Mouse (Mus musculus): Measurements from ENCODE around the gene Ldb2. TPM values are rescaled to one million over a fixed set of nuclear protein-coding genes. Genes with fewer than 3 reads are reported as not detected.
A peak's percentile ranks its signal among the peaks of the same experiment; 100 is the strongest.

The Ldb2 gene
- total RNA-seq (2021) (10 to 100 TPM; 26.4 to 43.1 TPM), polyA plus RNA-seq (2012; rRNA removed) (23.1 and 29.1 TPM in 2 replicates)
- long read RNA-seq, partial matches to known transcripts, result 0 of 6 reads
- long read RNA-seq, other reads (novel, unspliced or antisense), result 4 of 6 reads

DNA sequence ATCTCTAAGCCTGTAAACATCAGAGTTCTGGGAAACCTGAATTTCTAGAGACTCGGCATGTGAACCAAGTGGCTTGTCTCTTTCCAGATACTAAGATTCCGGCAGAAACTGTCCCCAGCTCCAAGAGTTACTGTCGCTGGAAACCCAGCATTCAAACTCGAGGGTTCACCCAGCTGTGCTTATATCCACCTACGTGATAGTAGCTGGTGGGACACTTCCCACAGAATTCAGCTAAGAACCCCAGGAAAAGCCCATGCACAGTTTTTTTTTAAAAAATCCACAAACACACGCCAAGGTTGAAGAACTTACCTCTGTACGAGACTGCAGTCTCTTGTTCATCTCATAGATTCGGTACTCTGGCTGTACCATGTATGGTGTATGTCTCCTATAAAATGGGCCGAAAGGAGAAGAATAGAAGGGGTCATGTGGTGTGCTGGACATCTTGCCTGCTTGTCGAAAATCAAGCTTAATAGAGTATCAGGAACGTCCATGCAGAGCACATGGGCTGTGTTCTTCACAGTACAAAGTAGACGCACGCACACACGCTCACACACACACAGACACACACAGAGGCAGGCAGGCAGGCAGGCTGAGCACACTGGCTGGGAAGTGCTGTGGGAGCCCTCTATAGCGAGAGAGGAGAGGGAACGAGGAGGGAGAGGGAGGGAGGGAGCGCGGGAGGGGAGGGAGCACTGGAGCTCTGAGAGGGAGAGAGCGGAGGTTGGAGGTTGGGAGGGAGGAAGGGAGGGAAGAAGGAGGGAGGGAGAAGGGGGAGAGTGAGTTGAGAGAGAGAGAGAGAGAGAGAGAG is at the start of gene Ldb2:
Gene Ldb2 (minus strand): TSS at position 628 of the 808 bp plus-strand sequence.
- DNase-seq, result peak; percentile 77

DNA sequence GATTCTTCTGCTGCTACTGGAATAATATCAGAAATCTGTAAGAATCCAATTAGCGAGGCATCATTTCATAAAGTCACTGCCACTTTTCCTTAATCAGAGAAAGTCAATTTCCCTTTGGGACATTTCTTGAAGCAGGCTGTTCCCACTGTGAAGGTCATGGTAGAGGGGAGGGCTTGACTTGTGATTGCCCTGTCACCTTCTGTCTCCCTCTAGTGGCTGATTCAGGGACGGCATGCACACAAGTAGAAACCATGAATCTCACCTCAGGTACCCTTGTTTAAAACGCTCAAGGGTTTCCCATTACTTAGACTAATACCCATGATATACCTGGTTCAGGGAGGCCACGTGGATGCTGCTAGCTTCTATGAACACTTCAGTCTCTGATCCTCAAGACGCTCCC is 31.8 kb upstream of the Ldb2 start:
- peak; percentile 40 for DNase-seq

DNA sequence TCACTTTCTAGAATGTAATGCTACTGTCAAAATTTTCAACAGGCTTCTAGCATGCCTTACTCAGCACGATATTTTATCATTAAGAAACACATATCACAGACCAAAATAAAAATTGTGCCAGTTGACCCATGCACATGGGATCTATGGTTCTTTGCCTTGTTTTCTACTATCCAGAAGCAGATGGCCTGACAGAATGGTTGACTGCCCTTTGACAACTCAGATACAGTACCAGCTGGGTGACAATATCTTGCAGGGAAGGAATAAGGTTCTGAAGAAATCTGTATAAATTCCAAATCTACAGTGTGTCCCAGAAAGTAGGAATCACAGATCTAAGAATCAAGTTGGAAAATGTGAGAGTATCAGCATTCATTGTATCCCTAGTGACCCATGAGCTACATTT is 16.0 kb upstream of the Ldb2 start:
- no peak for DNase-seq

DNA sequence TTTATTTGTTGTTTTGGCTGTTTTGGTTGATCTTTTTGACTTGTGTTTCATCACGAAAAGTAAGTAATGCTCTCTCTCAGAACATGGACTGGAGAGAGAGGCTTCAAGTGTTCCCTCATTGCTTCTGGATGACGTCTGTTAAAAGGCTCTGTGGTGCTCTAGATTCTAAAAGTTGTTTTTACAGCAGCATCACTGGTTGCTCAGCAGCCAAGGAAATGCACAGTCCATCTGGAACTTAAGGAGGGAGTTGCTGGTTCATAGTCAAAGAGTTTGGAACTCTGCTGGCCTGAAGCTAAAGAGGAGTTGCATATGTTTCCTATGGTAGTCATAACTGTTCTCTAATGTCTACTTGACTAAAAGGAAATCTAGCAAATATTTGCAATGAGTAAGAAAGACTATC is 6.5 kb upstream of the Ldb2 start:
- no peak for DNase-seq

DNA sequence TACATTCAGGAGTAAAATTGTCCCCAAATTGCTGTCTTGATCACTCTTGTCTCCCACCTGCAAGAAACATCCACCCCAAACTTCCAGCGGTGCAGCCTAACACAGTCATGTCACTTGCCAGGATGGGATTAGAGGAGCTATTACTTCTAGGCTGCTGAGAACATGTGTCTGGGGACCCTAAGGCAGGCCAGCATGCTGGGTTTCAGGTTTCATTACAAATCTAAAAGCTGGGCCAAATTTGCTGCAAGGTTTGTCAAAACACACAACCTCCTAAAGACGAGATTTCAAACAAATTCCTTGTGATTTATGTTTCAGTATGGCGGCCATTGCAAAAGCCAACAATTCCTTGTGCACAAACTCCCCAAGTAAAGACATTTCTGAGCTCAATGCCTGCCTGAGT is 1.6 kb upstream of the Ldb2 start:
- DNase-seq, result no peak

DNA sequence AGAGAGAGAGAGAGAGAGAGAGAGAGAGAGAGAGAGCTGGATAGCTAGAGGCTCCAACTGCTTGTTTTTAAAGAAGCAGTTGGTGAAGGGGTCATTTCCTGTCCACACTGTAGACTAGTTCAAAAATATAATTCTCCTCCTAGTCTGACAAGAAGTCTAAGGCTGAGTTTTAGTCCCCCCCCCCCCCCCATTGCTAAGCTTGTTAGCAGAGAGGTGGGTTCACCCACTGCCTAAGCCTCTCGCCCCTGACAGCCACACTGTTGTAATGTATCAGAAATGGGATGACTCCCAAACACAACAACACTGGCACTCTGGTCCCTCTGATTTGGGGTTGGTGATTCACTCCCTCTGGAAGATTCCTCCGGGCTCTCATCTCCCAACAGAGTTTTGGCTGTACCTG is 381 bp upstream of the Ldb2 start:
- peak; percentile 30 for DNase-seq

DNA sequence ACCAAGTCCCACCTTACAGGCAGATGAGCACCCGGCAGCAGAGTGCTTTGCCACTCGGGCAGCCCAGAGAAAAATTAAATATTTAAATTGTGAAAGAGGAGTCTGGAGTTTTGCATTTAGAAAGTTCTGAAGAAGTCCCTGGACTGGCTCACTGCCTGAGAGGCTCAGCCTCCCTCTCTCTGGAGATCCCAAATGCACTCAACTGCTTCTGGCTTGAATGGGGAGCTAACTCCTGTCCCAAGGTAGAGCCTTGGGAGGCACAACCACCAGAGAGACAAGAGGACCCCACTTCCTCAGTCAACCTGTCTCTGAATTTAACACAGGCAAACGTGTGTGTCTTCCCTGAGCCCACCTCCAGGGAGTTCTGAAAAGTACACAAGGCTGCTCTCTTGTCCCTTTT is 987 bp downstream of the Ldb2 start:
- peak; percentile 20 for DNase-seq

DNA sequence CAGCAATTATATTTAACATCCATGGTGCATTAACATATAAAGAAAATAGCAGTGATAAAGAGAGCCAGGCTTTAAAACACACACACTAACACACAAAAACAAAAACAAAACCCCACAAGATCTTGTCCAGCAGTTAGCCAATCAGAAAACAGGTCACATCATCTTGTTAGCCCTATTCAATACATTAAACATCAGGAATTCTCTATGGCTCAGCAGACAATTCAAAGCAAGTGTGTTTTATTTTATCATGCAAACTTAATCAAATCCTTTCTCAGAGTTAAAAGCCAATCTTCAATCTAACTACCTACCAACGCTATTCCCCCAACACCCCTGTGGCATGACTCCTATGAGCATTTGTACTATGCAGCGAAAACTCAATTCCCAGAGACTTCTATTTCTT is 1.4 kb downstream of the Ldb2 start:
- DNase-seq, result no peak

DNA sequence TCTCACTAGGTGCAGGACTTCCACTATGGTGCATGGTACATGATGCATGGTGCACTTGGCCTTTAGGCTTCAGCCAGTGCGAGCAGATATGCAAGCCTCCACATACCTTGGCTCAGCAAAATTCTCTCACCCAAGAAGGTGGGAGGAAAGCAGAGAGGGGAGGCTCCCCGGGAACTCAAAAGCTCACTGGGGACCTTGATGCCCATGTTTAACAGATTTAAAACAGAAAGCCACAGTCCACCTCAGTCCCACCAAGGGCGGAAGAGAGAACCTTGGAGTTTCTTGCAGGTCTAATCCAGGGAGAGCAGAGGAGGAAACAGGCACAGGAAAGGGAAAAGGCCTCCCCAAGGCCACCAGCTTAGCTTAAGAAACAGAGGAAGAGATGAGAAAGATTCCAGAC is 14.9 kb downstream of the Ldb2 start:
- no peak for DNase-seq

DNA sequence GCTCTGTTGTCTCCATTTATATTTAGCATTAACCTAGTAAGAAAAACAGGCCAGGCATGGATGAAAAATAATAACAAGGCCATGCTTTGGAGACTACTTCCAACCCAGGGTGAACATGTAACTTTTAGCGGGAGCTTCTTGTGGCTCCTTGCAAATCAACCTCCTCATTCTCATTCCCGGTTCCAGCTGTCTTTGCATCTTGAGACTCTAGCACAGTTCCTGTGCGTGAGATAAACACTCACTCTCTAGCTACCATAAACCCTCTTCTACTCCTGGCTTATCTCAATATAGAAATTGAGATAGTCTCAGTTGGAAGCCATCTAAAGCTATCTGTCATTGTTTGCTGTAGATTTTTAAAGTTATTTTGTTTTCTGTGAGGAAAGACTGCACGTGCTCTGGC is 20.1 kb downstream of the Ldb2 start:
- DNase-seq, result no peak

DNA sequence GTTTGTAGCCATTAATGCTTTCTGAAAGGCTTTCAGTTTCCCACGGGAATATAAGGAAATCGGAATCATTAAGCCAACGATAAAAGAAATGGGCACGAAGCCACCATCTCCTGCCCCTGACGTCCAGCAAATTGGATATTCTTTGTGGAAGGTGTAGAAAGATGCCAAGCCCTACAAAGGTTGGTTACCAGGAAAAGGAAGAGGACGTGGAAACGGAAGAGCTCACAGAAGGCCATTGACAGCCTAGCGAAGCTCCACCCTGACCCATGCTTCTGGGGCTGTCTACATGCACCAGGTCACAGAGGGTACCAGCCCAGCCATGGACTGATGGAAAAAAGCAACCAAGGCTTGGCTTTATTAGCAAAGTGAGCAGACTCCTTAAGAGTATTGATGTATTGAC is 31.0 kb downstream of the Ldb2 start:
- no peak for DNase-seq

DNA sequence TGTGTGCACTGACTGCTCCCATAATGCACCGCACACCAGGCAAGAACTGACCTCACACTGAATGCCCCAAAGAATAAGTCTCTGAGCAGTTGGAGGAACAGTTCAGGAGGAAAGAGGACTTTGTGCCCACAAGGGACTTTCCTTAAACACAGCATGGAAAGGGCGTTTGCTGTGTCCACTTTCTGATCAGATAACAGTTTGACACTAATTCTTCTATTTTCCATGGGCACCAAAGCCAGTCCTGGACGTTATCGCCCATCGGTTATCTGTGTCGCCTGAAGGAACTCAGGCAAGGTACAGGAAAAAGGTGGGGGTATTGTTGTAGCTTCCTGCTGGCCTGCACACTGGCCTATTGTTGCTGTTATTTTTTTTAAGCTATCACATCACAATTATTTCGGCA is 34.6 kb downstream of the Ldb2 start:
- DNase-seq, result peak; percentile 27

DNA sequence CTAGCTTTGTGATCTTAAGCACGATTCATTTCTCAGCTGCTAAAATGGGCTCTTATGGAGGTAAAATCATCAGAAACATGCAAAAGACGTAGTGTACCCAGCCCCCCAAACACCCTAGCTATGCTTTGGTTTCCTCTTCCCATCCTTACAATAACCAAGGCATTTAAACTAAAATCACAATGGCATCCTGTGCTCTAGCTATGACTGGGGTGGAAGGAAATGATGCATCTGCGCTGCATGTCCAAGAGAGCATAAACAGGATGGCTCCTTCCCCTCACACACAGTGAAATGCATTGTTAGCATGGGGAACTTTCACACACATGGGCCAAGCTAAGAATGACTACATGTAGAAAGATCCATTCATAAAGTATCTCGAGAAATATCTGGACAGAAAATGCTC is 40.3 kb downstream of the Ldb2 start:
- DNase-seq, result no peak

DNA sequence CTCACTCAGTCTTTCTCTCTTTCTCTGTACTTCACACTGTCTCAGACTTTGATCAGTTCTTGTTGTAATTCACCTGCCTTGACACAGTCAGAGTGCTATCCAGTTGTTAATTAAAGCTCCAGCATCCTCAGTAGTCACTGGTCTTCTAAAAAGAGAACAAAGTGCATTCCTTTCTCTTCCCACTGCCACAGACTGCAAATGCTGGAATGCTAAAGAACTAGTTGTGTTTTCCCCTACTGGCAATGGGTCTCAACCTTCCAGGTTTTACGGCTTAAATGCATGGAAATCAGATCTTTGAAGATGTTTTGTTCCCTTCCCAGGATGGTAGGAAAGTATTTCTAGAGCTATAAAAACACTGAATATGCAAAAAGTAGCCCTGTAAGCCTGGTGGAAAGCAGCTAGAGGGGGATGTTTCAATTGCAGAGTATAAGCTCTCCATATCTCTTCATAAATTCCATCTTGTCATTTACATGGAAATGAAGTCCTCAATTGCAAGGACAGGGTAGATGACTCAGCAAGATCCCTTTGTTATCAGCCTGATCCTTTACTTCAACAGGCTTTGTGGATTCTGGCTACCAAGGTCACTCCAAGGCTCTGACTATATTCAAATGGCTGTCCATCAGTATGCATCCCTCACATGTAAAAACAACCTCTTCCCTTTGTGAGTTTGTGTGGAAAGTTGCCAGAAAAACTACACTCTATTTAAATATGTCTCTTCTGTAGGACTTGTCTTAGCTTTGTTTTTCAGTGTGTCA is 45.1 kb downstream of the Ldb2 start:
- peak; percentile 36 for DNase-seq

DNA sequence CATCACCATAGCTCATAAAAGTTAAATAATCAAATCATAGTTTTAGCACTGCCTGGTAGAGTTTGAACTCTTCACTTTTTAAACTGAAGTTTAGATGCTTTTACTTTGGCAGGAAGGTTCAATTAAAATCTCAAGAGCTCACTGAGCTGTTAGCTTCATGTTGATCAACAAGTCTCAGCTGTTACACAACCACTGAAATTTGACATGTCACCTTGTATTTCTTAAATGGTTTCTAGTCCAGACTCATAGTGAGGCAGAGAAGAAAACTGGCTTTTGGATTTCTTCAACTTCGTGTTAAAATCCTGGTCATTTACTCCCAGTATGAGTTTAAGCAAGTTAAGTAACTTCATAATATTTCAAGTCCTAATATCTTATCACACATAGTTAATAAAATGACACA is 53.8 kb downstream of the Ldb2 start:
- no peak for DNase-seq

DNA sequence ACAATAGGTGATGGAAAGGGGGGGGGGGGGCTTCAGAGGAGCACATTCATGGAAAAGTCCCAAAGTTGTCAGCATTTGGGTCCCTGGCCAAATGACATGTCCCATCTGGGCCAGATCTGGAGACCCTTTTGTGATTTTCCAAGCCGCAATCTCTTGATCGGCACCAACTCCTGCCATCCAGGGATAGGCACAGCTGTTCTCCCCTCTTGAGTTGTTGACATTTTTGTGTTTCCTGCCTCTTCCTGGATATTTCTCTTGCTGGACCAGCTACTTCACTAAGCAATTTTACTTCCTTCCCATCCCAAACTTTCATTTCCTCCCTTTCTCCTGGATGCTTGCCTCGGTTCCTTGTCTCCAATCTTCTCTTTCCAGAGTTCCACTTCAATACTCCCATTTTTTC is 63.1 kb downstream of the Ldb2 start:
- no peak for DNase-seq

DNA sequence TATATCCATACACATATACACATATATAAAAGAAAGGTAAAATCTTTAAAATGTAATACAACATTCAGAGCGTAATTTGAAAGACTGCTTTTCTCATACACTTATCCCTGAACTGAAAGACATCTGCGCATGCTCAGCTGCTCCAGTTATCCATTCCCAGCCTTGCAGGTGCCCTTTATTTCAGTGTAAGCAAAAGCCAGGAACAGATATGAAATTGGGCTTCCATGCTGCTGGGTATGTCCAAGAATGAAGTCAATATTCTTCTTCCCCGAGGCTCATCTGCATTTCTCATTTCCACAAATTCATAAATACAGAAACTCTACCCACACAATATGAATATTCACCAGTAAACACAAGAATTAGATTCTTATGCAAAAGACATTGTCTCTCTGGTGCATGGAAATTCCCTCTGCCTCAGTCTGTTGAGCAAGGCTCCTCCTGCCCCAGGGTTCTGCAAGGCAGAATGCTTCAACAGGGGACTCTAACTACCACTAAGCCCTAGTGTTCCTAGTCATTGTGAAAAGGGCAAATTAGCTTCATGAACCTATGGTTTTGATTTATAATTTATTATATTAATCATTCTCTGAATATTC is 65.3 kb downstream of the Ldb2 start:
- no peak for DNase-seq

DNA sequence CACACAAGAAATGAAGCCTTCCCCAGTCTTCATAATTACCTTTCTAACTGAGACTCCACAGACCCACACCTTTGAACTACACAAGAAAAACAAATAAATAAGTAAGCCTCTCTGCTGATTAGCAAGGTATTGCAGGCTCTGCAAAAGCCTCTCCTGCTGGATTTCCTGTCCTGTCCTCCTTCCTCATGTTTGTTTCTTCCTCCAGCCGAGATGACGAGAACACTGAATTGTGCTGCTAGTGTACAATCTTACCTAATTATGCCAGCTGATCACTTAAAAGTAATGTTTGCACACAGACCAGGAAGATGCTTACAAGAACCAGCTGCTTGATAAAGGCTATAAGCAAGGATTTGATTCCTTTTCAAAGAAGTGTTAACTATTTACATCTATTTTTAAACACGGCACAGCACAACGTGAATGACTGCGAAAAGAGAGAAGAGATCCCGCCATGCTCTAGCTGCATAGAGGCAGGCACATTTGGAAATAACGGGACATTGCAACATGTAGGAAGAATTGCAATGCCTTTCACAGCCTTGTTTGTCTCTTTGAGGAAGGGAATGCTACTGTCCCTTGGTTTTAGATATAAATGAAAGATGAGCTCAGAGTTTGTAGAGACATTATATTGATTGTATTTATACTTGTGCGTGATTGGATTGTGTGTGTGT is 69.7 kb downstream of the Ldb2 start:
- DNase-seq, result no peak

DNA sequence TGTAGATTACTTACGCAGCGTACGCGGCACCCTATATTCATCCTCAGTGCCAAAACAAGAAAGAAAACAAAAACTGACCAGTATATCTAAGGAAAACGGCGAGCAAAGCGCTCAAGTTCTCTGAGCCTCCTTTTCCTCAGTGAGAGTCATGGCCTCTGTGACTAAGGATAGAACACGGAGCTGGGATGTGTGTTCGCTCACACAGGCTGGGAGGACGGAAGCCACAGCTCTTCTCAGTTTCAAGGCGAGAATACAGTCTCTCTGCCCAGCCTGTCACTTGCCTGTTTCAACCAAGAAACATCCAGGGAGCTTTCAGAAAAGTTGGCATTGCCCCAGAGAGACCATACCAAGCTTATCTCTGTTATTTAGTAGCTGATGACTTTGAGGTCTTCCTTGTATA is 71.5 kb downstream of the Ldb2 start:
- DNase-seq, result no peak

DNA sequence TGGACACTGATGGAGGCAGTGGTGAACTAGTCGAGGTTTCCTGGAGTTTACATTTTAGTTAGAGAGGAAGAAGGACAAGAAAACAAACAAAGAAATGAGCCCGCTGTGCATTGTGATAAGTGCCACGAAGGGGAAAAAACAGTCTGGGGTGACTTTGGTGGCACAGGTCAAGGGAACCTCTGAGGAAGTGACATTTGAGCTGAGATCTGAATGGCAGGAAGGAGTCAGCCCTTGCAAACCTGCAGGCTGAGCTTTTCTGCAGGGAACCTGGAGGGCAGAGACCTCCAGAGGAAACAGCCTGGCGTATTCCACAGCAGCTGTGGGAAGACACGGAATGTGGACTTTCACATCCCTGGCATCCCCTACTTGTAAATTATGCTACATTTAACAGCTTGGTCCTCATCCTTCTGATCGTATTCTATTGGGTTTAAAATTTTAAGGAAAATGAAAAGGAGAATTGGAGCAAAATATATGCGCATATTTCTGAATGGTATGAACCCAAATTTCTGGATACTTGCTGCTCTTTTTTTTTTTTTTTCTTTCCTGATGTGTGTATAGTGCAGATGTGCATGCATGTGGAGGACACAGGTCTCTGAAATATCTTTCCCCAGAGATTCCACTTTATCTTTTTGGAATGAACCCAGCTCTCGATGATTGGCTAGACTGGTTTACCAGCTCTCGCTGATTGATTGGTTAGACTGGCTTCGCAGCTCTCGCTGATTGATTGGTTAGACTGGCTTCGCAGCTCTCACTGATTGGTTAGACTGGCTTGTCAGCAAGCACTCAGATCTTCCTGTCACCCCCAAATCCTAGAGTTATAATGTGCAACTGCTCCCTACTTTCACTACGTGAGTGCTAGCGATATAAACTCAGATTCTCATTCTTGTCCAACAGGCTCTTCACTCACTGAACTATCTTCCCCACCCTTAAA is 72.7 kb downstream of the Ldb2 start:
- DNase-seq, result peak; percentile 33

DNA sequence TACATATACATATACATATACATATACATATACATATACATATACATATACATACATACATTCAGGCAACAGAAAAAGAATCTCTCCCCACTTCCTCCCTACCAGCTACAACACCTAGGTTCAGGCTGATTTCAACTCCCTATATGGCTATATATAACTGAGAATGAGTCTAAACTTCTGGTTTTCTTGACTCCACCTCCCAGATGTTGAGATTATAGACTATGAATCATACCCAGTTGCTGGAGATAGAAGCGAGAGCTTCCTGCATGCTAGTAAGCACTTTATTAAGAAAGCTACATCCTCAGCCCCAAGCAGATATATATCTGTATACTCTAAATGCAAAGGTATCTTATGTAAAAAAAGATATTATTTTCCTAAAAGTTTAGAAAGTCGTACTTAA is 74.0 kb downstream of the Ldb2 start:
- no peak for DNase-seq

All from adrenal gland, adult 2 months (tissue).